Mouse (Mus musculus) cerebellum, adult 2 months (tissue): ENCODE measurements around the gene Rbl1.

Experiments used
- CTCF ChIP-seq: fragments of 200-500 bp; IDR thresholded peaks from 2 replicates; pipeline ENCODE4 v1.5.1; 2011; ENCODE audit warnings: low read depth, mild to moderate bottlenecking, control low read depth, low read length, moderate library complexity, borderline replicate concordance; ENCODE audit not compliant: insufficient read depth
- POLR2A ChIP-seq: fragments of 200-500 bp; IDR thresholded peaks from 2 replicates; pipeline ENCODE4 v1.6.1; 2011; ENCODE audit warnings: low read length, control low read depth, borderline replicate concordance; ENCODE audit not compliant: insufficient read depth

DNA sequence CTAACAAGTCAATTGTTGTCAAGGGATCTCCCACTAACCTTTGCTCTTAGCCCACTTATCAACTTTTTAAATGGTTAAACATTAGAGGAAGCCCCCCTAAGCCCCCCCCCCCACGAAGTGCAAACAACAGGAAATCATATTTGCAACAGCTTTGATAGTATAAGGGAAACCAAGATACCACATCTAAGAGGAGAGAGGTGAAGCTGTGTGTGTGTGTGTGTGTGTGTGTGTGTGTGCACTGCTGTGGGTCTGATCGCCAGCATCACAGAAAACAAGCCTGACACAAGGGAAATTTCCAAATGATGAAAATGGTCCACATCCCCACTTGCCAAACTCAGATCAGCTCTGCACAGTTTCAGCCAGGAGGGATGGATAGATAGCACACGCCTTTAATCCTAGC lies 85.3 kb downstream of the Rbl1 start:
- TF ChIP-seq CTCF (no peak), POLR2A (no peak)
